Mouse (Mus musculus) neural tube, embryonic 13.5 days (tissue): Measurements from ENCODE around the gene Oas1g. TPM values are rescaled to one million over a fixed set of nuclear protein-coding genes. Genes with fewer than 3 reads are reported as not detected.
"Not testable (repeated sequence)": the region's sequence is repeated elsewhere in the genome, so short reads cannot be mapped to it uniquely, and the experiment has no call there.

Experiments used
- ATAC-seq: fragments of 200-750 bp; cut with Nextera tagmentation; 2 replicates; pipeline ENCODE4 v1.8.0; 2017; ENCODE audit warnings: low read depth, mild to moderate bottlenecking, moderate TSS enrichment, moderate library complexity
- H3K27ac ChIP-seq: fragments of 300-500 bp; sonication (generic); replicated peaks from 2 replicates; pipeline ENCODE4 v1.5.1; 2015; ENCODE audit warnings: moderate library complexity, mild to moderate bottlenecking, inconsistent platforms
- H3K27me3 ChIP-seq: fragments of 300-500 bp; sonication (generic); 2 replicates; pipeline ENCODE4 v1.6.1; 2015; ENCODE audit warnings: mild to moderate bottlenecking, inconsistent platforms
- H3K36me3 ChIP-seq: fragments of 300-500 bp; sonication (generic); 2 replicates; pipeline ENCODE4 v1.6.1; 2015; ENCODE audit warnings: mild to moderate bottlenecking, inconsistent platforms
- H3K4me1 ChIP-seq: fragments of 300-500 bp; sonication (generic); replicated peaks from 2 replicates; pipeline ENCODE4 v1.6.1; 2015; ENCODE audit warnings: inconsistent platforms
- H3K4me2 ChIP-seq: fragments of 300-500 bp; sonication (generic); 2 replicates; pipeline ENCODE4 v1.6.1; 2015; ENCODE audit warnings: inconsistent platforms, mild to moderate bottlenecking, moderate library complexity
- H3K4me3 ChIP-seq: fragments of 300-500 bp; sonication (generic); 2 replicates; pipeline ENCODE4 v1.5.1; 2015; ENCODE audit warnings: mild to moderate bottlenecking, inconsistent platforms
- H3K9ac ChIP-seq: fragments of 300-500 bp; sonication (generic); 2 replicates; pipeline ENCODE4 v1.6.1; 2015; ENCODE audit warnings: moderate library complexity, mild to moderate bottlenecking, inconsistent platforms
- H3K9me3 ChIP-seq: fragments of 300-500 bp; sonication (generic); 2 replicates; pipeline ENCODE4 v1.6.1; 2016; ENCODE audit warnings: inconsistent platforms
- WGBS: fragments of 180-500 bp; shearing (Covaris S2); methylation state at CpG from one replicate; pipeline ENCODE4 v1.1.7; 2015; 5-methylcytosine and 5-hydroxymethylcytosine counted together
- polyA plus RNA-seq: library from polyadenylated mRNA; unstranded; fragments of >200 nt; fragmentation: Nextera tagmentation; extraction: Ambion mirVana; gene quantifications from 2 replicates; pipeline ENCODE4 v1.2.1, GENCODE M21; 2015

Oas1g gene
- polyA plus RNA-seq, 1 experiment from 2014 or later = 0.46 TPM

GRCm38 (mm10) chr5:120900666-120901065, 13.3 kb upstream of the Oas1g start:
- H3K9me3 ChIP-seq = 0 out of 2 replicates have a peak, but pooled peaks cover 4% of the 10 kb centered on the region
- H3K9ac ChIP-seq = no peak overlapping the region
- H3K27me3 ChIP-seq = no peaks in the 10 kb centered on the region
- H3K4me1 ChIP-seq = no peaks in the 10 kb centered on the region
- no peak overlapping the region for H3K27ac ChIP-seq
- H3K36me3 ChIP-seq = no peaks in the 10 kb centered on the region
- ATAC-seq = no peak
- H3K4me3 ChIP-seq = no peak overlapping the region
- H3K4me2 ChIP-seq = no peak overlapping the region
- 67% methylated on average over 1 of the region's 1 CpGs for WGBS

- no peaks in the 10 kb centered on the region for H3K27me3 ChIP-seq
- no peak overlapping the region for H3K27ac ChIP-seq
- no peak overlapping the region for H3K9ac ChIP-seq
- H3K9me3 ChIP-seq = 0 out of 2 replicates have a peak, but pooled peaks cover 4% of the 10 kb centered on the region
- no peak overlapping the region for H3K4me2 ChIP-seq
- no peaks in the 10 kb centered on the region for H3K4me1 ChIP-seq
- no peaks in the 10 kb centered on the region for H3K36me3 ChIP-seq
- no peak for ATAC-seq
- H3K4me3 ChIP-seq = no peak overlapping the region
Measured at GRCm38 (mm10) chr5:120898726-120899125, 11.3 kb upstream of the Oas1g start.

- no peaks in the 10 kb centered on the region for H3K4me1 ChIP-seq
- ATAC-seq = no peak
- H3K9me3 ChIP-seq = 0 out of 2 replicates have a peak, but pooled peaks cover 4% of the 10 kb centered on the region
- H3K4me3 ChIP-seq = no peak overlapping the region
- no peak overlapping the region for H3K27ac ChIP-seq
- no peak overlapping the region for H3K4me2 ChIP-seq
- H3K36me3 ChIP-seq = no peaks in the 10 kb centered on the region
- H3K27me3 ChIP-seq = no peaks in the 10 kb centered on the region
- no peak overlapping the region for H3K9ac ChIP-seq
- WGBS = 85% methylated on average over 6 of the region's 6 CpGs
Measured at GRCm38 (mm10) chr5:120898307-120898706, 10.9 kb upstream of the Oas1g start.

GRCm38 (mm10) chr5:120895231-120895900, 8.0 kb upstream of the Oas1g start:
- ATAC-seq = no peak
- no peak overlapping the region for H3K27ac ChIP-seq
- 79% methylated on average over 11 of the region's 11 CpGs for WGBS
- no peaks in the 10 kb centered on the region for H3K27me3 ChIP-seq
- H3K9me3 ChIP-seq = 0 out of 2 replicates have a peak, but pooled peaks cover 4% of the 10 kb centered on the region
- H3K9ac ChIP-seq = no peak overlapping the region
- no peaks in the 10 kb centered on the region for H3K4me1 ChIP-seq
- H3K4me3 ChIP-seq = no peak overlapping the region
- no peaks in the 10 kb centered on the region for H3K36me3 ChIP-seq
- H3K4me2 ChIP-seq = no peak overlapping the region

GRCm38 (mm10) chr5:120894692-120895091, 7.3 kb upstream of the Oas1g start:
- H3K4me3 ChIP-seq, H3K27ac ChIP-seq, H3K4me1 ChIP-seq, H3K9ac ChIP-seq, H3K27me3 ChIP-seq, H3K4me2 ChIP-seq, ATAC-seq, H3K9me3 ChIP-seq, H3K36me3 ChIP-seq: not testable (repeated sequence)
- 81% methylated on average over 2 of the region's 2 CpGs for WGBS

GRCm38 (mm10) chr5:120893866-120894265, 6.5 kb upstream of the Oas1g start:
- WGBS = 90% methylated on average over 4 of the region's 4 CpGs
- not testable (repeated sequence) for ATAC-seq

GRCm38 (mm10) chr5:120892243-120892660, 4.8 kb upstream of the Oas1g start:
- Histone ChIP-seq H3K4me1 (no peaks in the 10 kb centered on the region), H3K27me3 (no peaks in the 10 kb centered on the region), H3K36me3 (no peaks in the 10 kb centered on the region), H3K9ac (no peak overlapping the region), H3K27ac (no peak overlapping the region), H3K9me3 (no peaks in the 10 kb centered on the region), H3K4me3 (no peak overlapping the region), H3K4me2 (no peak overlapping the region)
- no peak for ATAC-seq
- WGBS = 71% methylated on average over 2 of the region's 2 CpGs

More at GRCm38 (mm10) chr5:120893866-120894265, 6.5 kb upstream of the Oas1g start:
- not testable (repeated sequence) for H3K9me3 ChIP-seq, H3K27ac ChIP-seq, H3K4me1 ChIP-seq, H3K36me3 ChIP-seq, H3K27me3 ChIP-seq, H3K9ac ChIP-seq, H3K4me3 ChIP-seq, H3K4me2 ChIP-seq

- not testable (repeated sequence) for H3K27ac ChIP-seq, H3K9me3 ChIP-seq, H3K4me2 ChIP-seq, H3K4me3 ChIP-seq, ATAC-seq, H3K9ac ChIP-seq, H3K4me1 ChIP-seq, H3K27me3 ChIP-seq, H3K36me3 ChIP-seq
- 87% methylated on average over 2 of the region's 2 CpGs for whole genome bisulfite sequencing
Measured at GRCm38 (mm10) chr5:120891566-120892242, 4.3 kb upstream of the Oas1g start.

- Histone ChIP-seq H3K27ac (no peak overlapping the region), H3K4me2 (no peak overlapping the region), H3K27me3 (no peaks in the 10 kb centered on the region), H3K36me3 (no peaks in the 10 kb centered on the region), H3K4me1 (no peaks in the 10 kb centered on the region), H3K4me3 (no peak overlapping the region), H3K9me3 (no peaks in the 10 kb centered on the region), H3K9ac (no peak overlapping the region)
- 58% methylated on average over 3 of the region's 3 CpGs for WGBS
- no peak for ATAC-seq
Measured at GRCm38 (mm10) chr5:120890991-120891390, 3.6 kb upstream of the Oas1g start.

GRCm38 (mm10) chr5:120890026-120890425, 2.6 kb upstream of the Oas1g start:
- ATAC-seq = no peak
- Histone ChIP-seq H3K27ac (no peak overlapping the region), H3K27me3 (no peaks in the 10 kb centered on the region), H3K9me3 (no peaks in the 10 kb centered on the region), H3K4me1 (no peaks in the 10 kb centered on the region), H3K9ac (no peak overlapping the region), H3K4me3 (no peak overlapping the region), H3K36me3 (no peaks in the 10 kb centered on the region), H3K4me2 (no peak overlapping the region)
- 92% methylated on average over 2 of the region's 2 CpGs for WGBS

- H3K9ac ChIP-seq, H3K4me1 ChIP-seq, H3K9me3 ChIP-seq, H3K36me3 ChIP-seq, H3K27me3 ChIP-seq, H3K4me2 ChIP-seq, H3K27ac ChIP-seq, H3K4me3 ChIP-seq, ATAC-seq: not testable (repeated sequence)
- WGBS = 33% methylated on average over 4 of the region's 4 CpGs
Measured at GRCm38 (mm10) chr5:120888294-120888815, 942 bp upstream of the Oas1g start.

- Histone ChIP-seq H3K27me3 (no peaks in the 10 kb centered on the region), H3K27ac (no peak overlapping the region), H3K4me2 (no peak overlapping the region), H3K4me1 (no peaks in the 10 kb centered on the region), H3K9me3 (no peaks in the 10 kb centered on the region), H3K9ac (no peak overlapping the region), H3K36me3 (no peaks in the 10 kb centered on the region), H3K4me3 (no peak overlapping the region)
- ATAC-seq = no peak
- 61% methylated on average over 6 of the region's 6 CpGs for WGBS
Measured at GRCm38 (mm10) chr5:120887831-120888230, 418 bp upstream of the Oas1g start.
